Mouse (Mus musculus): Measurements from ENCODE around the gene Lpcat4.
A peak's percentile ranks its signal among the peaks of the same experiment; 100 is the strongest.

The Lpcat4 gene

DNA sequence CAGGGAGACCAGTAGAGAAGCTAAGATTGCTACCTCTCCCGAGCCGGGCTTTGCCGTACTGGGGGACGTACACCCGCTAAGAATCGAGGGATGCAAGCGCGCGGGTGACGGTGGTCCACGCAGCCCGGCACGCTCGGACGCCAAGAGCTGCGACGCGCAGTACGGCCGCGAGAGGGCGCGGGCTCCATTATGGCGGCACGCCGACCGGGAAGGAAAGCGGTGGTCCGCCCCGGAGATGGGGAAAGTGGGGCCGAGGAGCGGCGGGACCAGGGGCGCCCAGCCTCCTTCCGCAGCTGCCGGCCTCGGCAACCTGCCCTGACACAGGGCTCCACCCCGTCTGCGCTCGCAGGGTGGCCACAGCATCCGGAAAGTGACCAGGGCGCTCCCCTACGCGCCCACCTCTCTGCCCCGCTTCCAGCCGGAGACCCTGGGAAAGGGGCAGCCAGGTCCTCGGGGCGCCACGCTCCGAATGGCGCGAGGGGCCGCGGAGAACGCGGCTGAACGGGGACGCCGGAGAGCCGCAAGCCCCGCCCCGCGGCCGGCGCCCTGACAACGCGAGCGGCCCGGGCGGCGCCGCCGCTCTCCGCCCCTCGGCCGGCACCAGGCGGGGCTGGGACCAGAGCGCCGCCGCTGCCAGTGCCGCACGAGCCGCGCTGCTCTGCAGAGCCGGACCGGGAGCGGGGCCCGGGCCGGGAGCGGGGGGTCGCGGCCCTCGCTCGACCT is at the start of gene Lpcat4:
Gene Lpcat4, plus strand, starts transcription at position 257 of the 723 bp plus-strand sequence.
- DNase-seq (ENCODE audit: low spot score) = peak; percentile 58

- peak; percentile 74 for DNase-seq (ENCODE audit: low spot score)
These were observed 42.4 kb upstream of the Lpcat4 start for GRCm38 (mm10) chr2:112196859-112197258.

DNA sequence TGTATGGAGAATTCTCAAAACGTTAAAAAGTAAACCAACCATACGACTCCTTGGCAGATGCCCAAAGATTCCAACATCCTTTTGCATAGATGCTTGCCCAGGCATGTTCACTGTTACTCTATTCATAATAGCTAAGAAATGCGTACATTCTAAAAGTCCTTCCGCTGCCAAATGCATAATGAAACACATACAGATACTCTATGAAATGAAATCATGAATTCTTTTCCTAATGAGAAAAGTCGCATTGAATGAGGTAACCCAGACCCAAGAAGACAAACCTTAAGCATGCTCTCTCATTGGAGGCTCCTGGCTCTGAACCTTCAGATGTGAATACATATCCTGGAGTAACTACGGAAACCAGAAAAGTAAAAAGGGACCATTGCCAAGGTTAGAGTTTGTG is 36.2 kb upstream of the Lpcat4 start:
- DNase-seq (ENCODE audit: low spot score) = no peak

- no peak for DNase-seq (ENCODE audit: low spot score)
These were observed 29.1 kb upstream of the Lpcat4 start for GRCm38 (mm10) chr2:112210142-112210541.

DNA sequence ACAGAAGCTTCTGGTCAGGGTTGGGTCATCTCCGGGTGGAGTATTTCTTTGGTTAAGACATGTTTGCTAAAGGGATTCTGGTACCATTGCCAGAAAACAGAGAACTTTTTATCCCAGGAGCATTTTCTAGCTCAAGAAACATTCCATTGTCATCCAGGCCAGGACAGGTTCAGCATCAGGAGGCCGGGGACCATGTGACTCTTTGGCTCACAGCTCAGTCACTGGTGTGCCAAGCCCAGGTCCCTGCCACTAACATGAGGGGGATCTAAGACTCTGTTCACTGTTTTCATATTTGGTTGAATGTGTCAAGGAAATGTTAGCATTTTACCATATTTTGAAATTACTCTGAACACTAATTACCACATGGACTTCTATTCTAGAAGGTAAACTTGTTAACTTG is 28.6 kb upstream of the Lpcat4 start:
- DNase-seq (ENCODE audit: low spot score) = no peak

DNA sequence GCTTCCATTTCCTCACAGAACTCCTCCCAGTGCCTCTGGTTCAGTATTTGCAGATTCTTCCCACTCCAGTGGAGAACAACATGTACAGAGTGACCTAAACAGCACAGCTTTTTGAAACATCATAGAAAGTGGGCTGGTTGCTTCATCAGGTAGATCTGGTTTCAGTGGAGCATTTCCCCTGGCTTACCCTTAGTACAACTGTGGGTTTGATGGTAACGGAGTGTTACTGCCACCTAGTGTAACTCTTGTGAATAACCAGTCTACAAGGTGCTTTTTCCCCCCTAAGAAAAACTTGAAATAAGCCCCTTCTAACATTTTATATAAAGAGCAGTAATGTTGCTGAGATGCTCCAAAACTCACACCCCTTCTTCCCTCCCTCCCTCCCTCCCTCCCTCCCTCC is 23.3 kb upstream of the Lpcat4 start:
- peak; percentile 53 for DNase-seq (ENCODE audit: low spot score)

DNA sequence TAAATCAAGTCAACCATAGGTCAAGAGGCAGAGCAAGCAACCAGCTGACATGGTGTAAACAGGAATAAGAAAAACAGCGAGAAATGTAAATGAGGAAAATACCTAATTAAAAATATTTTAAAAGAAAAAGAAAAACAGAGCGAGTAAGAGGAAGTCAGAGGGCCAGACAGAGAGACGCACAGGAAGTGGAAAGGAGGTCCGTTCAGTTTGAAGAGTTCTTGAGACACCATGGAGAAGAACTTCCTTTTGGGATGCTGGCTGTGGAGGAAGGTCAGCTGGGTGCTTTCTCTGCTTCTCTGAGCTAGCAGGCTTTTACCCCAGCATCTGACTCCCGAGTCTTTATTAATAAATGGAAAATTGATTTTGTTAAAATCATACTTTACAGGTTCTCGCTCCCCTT is 21.7 kb upstream of the Lpcat4 start:
- no peak for DNase-seq (ENCODE audit: low spot score)

DNA sequence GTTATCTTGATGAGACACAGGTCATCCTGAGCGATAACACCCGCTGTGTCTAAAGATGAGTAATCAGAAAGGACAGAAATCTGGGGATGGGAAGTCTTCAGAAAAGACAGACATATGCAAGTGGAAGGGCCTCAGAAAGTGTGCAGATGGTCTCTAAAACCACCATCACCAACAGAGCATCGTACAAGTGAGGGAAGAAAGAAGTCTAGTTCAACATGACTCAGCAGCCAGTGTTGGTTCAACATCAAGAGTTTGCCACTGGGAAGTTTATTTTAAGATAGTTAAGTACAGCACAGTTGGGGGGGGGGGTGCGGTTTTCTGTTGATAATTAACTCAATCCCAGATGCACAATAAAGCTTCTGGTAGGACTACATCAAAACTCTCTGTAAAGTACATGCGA is 18.4 kb upstream of the Lpcat4 start:
- no peak for DNase-seq (ENCODE audit: low spot score)

DNA sequence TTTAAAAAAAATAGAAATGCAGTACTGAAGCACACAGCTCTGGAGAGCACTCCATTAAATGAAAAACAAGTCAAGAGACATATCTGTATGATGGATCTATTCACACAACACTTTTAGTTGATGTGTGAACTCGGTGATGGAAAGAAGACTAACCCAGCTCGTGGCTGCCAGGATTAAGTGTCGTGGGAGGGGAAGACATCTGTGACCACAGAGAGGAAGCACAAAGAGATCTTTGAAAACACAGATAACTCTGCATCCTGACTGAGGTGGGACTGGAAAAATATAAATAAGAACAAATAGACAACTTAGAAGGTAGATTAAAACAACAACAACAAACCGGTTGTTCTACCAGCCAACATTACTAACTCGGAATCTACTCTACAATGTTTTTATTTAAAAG is 16.7 kb upstream of the Lpcat4 start:
- no peak for DNase-seq (ENCODE audit: low spot score)

DNA sequence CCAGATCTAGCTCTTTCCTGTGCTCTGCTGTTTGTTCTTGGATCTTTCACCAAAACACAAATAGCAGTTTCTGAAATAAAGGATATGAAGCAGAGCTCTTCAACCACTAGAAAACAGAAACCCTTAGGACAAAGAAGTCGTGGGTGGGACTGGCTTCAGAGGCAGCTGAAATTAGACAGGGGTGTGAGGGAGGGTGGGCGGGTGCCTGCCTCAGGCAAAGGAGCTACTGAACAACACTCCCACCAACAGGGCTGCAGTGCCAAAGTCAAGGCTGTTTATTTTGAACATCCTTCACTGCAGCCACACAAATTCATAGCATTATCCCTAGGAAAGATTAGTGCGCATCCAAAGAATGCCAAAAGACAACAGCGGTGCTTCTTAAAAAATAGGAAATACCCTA is 14.9 kb upstream of the Lpcat4 start:
- DNase-seq (ENCODE audit: low spot score) = no peak

- DNase-seq (ENCODE audit: low spot score) = no peak
These were observed 6.6 kb upstream of the Lpcat4 start for GRCm38 (mm10) chr2:112232623-112233022.

GRCm38 (mm10) chr2:112236620-112237019 is 2.6 kb upstream of the Lpcat4 start:
- no peak for DNase-seq (ENCODE audit: low spot score)

DNA sequence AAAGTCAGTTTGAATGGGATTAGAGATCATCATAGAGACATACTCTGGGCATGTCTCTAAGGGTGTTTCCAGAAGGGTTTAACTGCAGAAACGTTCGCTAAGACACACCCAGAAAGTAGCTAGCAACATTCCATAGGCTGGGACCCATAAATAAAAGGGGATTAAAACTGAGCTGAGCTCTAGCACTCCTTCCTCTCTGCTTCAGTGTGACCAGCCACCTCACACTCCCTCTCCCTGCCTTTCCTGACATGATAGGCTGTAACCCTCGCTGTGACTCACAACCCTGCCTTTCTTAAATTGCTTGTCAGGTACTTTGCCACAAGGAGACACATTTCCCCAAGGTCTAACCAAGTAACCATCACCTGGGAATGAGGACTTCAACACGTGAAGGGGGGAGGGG is 1.3 kb upstream of the Lpcat4 start:
- DNase-seq (ENCODE audit: low spot score) = no peak

DNA sequence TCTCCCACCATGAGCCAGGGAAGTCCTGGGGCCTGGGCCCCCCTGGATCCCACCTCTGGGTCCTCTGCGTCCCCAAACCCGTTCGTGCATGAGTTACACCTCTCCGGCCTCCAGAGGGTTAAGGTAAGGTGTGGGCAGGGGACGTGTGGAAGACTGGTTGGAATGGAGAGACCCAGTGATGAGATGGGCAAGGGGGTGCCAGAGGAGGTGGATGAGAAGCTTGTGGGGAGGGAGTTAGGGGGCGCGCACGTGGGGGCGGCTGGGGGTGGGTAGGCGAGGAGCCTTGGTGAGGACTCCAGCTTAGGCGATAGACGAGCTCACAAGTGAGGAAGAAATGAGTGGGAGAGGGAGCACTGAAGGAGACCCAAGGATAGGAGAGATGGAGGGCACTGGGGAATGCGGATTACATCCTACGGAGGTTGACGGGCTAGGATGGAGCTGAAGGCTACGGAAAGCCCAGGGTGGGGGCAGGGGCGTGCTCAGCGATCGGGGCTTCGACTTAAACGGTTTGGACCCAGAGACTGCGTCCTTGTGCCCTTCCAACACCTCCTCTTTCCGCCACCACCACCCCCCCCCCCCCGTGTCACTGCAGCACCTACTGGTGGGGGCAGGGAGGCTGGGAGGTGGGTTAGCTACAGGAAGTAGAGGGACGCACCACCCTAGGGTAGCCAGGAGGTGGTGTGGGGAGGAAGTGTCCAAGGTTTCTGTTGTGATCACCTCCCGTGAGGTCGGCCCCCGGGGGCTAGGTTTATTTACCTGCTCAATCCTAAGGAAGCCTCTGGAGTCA is 860 bp downstream of the Lpcat4 start:
- DNase-seq (ENCODE audit: low spot score) = no peak

- DNase-seq (ENCODE audit: low spot score) = no peak
These were observed 2.5 kb downstream of the Lpcat4 start for GRCm38 (mm10) chr2:112241787-112242186.

DNA sequence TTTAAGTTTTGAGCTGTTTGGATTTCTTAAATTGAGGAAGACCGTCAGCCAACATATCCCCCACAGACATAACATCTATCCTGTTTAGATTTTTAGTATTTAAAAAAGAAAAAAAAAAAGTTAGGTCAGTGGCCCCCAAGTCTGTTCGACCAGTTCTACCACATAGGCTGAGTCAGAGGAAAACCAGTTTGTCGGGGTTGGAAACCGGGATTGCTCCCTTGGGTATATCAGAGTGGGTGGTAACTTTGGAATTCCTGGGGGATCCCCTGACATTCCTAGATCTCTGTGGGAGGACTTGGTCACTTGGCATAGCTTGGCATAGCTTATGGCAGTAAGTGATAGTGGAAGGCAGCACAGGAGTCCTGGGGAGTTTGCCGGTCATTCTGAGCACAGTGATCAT is 6.0 kb downstream of the Lpcat4 start:
- no peak for DNase-seq (ENCODE audit: low spot score)

DNA sequence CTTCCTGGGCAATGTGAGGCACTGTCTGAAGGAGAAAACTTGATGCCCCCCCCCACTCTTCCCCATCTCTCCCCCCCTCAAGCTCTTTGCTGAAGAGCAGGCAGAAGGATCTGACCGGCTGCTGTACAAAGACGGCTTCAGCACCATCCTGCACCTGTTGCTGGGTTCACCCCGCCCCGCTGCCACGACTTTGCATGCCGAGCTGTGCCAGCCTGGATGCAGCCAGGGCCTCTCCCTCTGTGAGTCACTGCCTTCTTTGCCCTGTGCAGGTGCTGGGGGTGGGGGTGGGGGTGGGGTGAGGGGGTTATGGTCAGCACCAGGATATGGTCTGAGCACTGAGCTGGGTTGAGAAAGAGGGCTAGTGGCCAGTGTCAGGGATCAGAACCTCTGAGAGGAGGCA is 6.9 kb downstream of the Lpcat4 start:
- DNase-seq (ENCODE audit: low spot score) = no peak

DNA sequence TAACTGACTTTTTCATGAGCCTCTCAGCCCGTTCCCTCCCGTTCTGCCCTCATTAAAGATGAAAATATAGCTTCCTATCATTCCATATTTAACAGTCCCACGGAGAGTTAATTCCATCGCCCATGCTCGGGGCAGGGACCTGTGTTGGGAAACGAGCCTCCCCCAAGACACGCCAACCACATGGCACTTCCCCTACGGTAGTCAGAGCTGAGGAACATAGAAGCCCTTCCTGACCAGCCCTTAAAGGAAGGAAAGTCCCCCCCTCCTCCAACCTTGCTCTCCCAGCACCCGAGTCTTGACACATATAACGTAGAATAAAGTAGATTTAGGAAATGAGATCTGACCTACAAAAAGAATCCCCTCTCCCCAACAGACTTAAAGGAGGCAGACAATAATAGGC is 8.1 kb downstream of the Lpcat4 start:
- no peak for DNase-seq (ENCODE audit: low spot score)

- no peak for DNase-seq (ENCODE audit: low spot score)
These were observed 10.6 kb downstream of the Lpcat4 start for GRCm38 (mm10) chr2:112249780-112250453.

- no peak for DNase-seq (ENCODE audit: low spot score)
These were observed 15.6 kb downstream of the Lpcat4 start for GRCm38 (mm10) chr2:112254675-112255515.

DNA sequence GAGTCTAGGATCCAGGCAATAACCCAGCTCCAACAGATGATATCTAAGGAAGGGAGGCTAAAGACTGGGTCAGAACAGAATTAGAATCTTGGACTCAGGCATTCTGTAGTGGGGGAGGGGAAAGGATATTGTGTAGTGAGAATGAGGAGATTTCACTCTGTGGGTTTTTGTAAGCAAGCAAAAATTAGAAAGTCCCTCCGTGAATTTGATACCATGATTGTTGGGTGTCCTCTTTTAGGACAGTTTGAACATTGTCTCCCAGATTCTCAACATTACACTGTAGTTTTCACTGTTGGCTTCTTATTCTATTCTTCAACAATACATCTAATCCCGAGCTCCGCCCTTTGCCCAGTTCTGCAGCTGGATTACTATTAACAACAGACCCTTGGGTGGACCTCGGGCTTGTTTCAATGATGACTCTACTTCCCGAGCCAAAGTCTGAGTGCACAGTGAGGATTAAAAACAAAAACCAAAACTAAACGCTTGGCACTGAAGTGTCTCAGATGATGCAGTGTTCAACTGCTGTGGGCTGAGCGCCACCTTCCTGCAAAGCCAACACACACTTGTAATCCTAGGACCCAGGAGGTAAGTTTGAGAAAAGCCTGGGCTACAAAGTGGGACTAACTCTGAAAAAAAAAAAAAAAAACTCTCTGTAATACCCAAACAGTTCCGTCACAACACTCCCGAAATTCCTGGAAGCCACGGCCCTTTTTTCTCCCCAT is 20.1 kb downstream of the Lpcat4 start, which contains the start of gene Nutm1:
Gene Nutm1, minus strand, starts transcription at position 51 of the 722 bp plus-strand sequence.
- DNase-seq (ENCODE audit: low spot score) = no peak

Data from adipocyte (in vitro differentiated cells).